Mouse (Mus musculus) retina, postnatal 1 day (tissue): ENCODE data around the gene Olfr2.
"Not testable (repeated sequence)": the region's sequence is repeated elsewhere in the genome, so short reads cannot be mapped to it uniquely, and the experiment has no call there.

Source experiments
- DNase-seq: peaks from one replicate; pipeline ENCODE4 v3.0.0-alpha.2; 2012

The Olfr2 gene

GRCm38 (mm10) chr7:107005972-107006371 lies at the start of gene Olfr2:
TSS of gene Olfr2 (minus strand) at chr7:107006072.
- no peak for DNase-seq

- no peak for DNase-seq
These were observed 41.7 kb upstream of the Olfr2 start for GRCm38 (mm10) chr7:107047578-107047977.

GRCm38 (mm10) chr7:107045833-107046232 lies 40.0 kb upstream of the Olfr2 start:
- peak; percentile 59 for DNase-seq

- DNase-seq: no peak
These were observed 38.5 kb upstream of the Olfr2 start for GRCm38 (mm10) chr7:107044407-107044806.

GRCm38 (mm10) chr7:107043136-107043535 lies 37.3 kb upstream of the Olfr2 start:
- no peak for DNase-seq

- DNase-seq: no peak
These were observed 34.2 kb upstream of the Olfr2 start for GRCm38 (mm10) chr7:107039934-107040563.

- no peak for DNase-seq
These were observed 25.0 kb upstream of the Olfr2 start, which contains the start of gene Olfr713 for GRCm38 (mm10) chr7:107030874-107031273. TSS of gene Olfr713 (plus strand) at chr7:107031174.

GRCm38 (mm10) chr7:107004169-107004568 lies 1.7 kb downstream of the Olfr2 start:
- no peak for DNase-seq

- no peak for DNase-seq
These were observed 5.1 kb downstream of the Olfr2 start for GRCm38 (mm10) chr7:107000798-107001197.

- DNase-seq: no peak
These were observed 20.6 kb downstream of the Olfr2 start for GRCm38 (mm10) chr7:106985236-106985635.

GRCm38 (mm10) chr7:106975353-106975752 lies 30.5 kb downstream of the Olfr2 start, which contains the start of gene Olfr711:
TSS of gene Olfr711 (minus strand) at chr7:106975453.
- no peak for DNase-seq

- not testable (repeated sequence) for DNase-seq
These were observed 38.4 kb downstream of the Olfr2 start for GRCm38 (mm10) chr7:106967503-106967902.

- DNase-seq: no peak
These were observed 42.0 kb downstream of the Olfr2 start, which contains the start of gene Olfr6 for GRCm38 (mm10) chr7:106963837-106964236. TSS of gene Olfr6 (minus strand) at chr7:106963937.

- DNase-seq: no peak
These were observed 57.7 kb downstream of the Olfr2 start, which contains the start of gene Olfr710 for GRCm38 (mm10) chr7:106948212-106948611. TSS of gene Olfr710 (minus strand) at chr7:106948312.
